Mouse (Mus musculus): Measurements from ENCODE around the gene Rasl11b.

The Rasl11b gene

DNA sequence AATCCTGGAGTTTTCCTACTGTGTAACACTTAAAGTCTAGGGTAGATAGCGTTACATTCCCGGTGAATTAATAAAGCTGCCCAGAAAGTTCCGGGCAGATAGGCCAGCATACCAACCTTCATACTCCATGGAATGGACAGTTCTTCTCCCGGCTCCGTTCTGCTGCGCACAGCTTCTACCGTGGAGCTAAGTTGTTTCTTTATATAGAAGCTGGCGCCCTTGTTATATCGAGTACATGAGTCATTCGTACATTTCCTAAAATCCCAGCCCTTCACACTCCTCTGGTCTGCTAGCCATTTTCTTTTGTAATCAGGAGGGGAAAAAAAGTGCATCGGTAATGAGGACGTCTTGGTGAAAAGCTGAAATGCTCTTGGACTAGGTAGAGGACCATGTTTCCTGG is 7.0 kb upstream of the Rasl11b start:
- DNase-seq (ENCODE audit: low spot score in 2 of 2): no peak

DNA sequence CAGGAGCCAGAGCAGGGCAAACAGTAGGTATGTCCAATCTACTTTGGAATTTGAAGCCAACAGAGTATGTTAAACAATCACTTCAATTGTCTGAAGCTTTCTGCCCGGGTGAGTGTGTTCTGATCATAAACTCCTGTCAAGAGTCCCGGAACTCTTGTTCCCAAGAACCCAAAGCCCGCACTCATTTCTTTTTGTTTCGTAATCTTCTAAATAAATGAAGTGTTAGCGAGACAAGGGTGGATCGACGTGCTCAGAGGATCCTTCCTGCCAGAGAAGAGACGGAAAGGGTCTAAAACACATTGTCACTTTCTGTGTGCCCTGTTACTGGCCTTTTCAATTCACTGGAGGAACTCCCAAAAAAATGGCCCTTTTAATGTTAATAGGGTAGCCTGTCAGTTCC is 6.2 kb upstream of the Rasl11b start:
- no peak for DNase-seq (ENCODE audit: low spot score in 2 of 2)

DNA sequence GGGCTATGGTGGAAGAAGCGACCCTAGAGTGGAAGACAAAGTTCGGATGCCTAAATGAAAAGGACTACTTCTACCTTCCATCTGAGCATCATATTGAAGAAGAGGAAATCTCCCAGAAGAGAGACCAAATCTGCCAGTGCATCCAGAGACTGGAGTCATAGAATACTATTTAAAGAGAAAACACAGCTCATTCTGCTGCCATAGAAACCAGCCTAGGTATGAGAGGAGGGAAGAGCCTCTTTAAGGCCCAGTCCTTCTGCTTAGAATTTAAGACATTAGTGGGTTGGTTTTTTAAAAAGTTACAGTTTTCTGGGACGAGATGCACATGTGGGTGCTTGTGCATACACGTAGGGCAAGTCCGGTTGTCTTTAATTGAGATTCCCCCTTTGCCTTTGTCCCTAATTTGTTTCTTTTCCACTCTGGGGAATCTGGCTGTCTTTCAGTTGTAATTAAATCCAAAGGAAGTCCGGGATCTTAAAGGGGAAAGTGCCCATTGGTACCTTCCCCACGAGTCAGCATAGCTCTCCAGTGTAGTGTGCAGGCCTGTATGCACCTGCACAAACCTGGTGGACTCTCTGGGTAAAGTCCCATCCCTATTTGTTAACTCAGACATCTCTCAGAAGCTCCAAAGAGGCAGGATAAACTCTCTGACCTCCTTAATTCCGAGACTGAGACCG is 5.5 kb upstream of the Rasl11b start:
- no peak for DNase-seq (ENCODE audit: low spot score in 2 of 2)

DNA sequence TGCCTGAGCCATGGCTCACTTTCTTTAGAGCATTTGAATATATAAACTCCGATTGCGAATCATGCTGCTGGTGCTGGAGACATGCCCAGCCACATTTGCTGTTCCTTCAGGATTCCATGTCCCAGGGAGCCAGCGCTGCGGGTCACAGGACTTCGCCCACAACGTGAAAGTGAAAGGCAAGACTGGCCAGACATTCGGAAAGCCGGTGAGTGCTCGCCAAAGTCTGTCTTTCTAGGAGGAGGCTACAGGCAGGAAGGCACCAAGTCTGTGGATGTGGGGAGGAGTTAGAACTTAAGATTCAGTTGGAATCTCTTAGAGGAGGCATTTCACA is 5.0 kb upstream of the Rasl11b start:
- no peak for DNase-seq (ENCODE audit: low spot score in 2 of 2)

DNA sequence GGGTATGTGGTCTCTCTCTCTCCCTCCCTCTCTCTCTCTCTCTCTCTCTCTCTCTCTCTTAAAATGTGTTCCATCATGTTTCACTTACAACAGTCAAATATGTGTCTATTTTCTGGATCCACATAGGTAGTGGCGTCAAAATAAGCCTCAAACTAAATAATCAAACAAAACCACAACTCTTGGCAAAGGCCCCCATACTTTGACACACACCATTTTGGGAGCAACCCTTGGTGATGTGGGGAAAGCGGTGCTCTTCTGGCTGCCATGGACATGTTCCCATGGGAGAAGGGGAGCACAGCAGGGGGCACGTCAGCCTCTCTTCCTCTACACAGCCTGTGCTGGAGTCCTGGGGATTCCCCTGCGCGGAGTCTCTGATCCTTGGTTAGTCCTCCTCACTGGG is 4.2 kb upstream of the Rasl11b start:
- no peak for DNase-seq (ENCODE audit: low spot score in 2 of 2)

DNA sequence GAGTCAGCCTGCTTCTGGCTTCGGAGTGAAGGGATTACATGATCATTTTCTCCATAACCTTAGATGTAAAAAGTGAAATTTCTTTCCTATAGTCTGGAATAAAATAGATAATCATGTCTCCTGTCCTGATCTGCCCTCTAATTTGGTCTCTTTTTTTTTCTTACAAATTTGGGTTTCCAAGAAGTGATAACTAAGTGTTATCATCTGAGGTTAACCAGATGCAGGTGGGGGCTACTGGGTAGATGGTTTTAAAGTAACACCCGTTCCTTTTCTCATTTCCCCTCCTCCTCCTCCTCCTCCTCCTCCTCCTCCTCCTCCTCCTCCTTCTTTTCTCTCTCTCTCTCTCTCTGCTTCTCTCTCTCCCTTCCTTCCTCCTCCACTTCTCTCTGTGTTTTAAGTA is 2.1 kb upstream of the Rasl11b start:
- DNase-seq (ENCODE audit: low spot score in 2 of 2): no peak

DNA sequence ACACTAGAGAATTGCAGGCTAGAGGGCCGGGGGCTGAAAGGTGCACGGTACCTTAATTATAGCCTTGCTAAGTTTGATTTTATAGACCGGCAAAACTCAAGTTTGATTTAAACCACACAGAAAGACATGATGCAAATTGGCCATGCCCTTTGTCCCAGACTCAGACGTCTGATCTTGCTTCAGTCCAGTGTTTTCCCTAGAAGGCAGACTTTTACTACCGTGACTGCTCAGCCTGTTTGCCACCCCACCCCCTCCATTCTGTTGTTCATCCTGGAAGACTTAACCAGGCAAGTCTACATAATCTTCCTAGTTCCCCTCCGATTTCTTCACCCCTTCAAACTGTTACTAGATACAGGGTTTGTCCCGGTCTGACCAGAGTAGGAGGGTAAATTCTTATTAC is 1.5 kb upstream of the Rasl11b start:
- DNase-seq (ENCODE audit: low spot score in 2 of 2): no peak

DNA sequence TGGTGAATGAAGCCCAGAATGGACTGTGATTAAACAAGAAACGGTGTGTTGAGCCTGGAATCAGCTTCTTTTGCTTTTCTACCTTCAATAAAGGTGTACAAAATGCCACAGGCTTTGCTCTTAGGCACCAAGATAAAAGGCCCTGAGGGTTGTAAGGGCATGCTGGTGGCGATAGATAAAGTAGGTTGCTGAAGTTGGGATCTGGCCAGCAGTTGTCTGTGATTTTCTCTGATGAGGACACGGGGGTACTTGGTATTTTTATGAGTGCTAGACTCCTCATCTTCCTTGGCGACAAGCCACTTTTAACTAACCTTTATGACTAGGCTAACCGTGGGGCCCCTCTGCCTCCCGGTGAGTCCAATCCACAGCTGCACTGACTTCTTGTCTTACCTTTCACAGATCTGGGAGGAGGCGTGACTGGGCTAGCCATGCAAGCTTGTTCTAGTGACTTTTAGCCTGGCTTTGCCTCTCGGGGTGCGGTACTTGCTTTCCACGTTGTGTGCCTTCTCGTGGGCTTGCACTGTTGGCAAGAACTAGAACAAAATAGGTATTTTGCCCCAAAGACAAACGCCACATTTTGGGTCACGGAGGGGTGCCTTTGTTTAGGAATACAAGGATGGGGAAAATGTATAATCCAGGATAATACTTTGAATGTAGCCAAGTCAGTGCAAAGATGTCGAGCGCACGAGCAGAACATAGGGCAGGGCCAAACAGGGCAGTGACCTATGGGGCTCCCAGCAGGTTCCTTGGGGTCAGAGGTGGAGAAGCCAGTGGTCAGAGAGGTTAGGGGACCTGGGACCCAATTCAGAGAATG is 852 bp upstream of the Rasl11b start:
- DNase-seq (ENCODE audit: low spot score in 2 of 2): no peak

DNA sequence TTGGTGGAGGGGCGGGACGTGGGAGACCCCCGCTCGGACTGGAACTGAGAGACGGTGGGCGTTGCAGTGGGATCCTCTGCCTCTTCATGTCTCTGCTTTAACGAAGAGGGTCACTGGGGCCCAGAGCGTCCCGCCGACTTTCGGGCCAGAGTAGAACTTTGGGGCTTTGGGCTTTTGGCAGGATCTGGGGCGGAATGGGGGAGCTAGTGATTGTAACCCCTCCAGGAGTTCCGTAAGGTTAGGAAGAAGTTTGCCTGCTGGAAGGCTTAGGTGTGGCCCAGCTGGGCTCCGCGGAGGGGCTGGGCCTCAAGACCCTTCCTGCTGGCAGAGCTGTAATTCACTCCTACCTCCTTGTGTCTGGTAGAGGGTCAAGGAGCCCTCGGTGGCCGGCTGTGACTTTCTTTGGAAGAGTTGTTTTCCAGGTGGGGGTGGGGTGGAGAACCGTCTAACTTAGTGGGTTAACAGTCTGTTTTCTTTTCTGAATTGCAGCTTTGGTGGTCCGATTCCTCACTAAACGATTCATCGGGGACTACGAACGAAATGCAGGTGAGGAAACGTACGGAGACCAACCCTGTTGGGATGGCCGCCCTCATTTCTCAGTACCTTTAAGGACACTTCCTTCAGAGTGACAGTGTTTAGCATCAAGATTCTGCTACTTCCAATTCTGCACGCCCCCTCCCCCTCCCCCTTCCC is 674 bp downstream of the Rasl11b start:
- DNase-seq (ENCODE audit: low spot score in 2 of 2): no peak

DNA sequence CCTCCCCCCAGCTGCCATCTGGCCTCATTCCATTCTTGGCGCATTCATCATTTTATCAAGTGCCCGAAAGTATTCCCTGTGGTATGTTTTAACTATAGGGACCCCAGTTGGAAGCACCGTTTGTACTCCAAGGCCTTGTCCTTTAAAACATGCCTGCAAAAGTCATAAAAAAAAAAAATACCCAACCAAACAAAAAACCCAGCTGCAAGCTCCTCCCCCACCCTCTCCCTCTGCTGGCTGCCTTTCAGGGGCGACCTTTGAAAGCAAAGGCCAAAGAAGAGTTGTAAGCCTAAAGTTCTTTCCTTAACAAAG is 1.2 kb downstream of the Rasl11b start:
- no peak for DNase-seq (ENCODE audit: low spot score in 2 of 2)

DNA sequence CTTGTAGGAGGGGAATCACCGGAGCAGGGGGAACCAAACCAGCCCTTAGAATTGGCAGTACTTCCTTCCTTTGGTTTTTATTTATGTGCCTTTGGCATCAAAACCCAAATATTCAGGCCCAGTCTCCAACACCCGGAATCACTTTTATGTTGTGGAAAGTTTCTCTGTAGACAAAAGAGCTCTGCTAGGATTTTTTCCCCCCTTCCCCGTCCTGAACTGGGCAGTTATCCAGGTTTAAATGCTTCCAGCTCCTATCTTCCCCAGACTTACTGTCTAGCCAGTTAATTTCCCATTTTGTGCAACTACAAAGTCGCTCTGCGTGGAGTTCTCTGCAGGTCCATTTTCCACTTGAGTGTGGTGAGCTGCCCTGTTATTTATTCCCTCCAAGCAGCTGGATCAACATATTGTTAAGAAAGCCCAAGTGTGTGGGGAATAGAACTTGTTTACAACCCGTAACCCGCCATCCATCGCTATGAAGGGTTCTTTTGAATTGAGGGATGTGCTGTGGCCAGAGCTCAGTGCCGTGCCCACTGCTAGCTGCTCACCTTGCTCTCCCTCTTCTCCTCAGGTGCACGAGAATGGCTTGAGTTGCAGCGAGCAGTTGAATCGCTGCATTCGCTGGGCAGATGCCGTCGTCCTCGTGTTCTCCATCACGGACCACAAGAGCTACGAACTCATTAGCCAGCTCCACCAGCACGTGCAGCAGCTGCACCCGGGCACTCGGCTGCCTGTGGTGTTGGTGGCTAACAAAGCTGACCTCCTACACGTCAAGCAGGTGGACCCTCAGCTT is 2.6 kb downstream of the Rasl11b start:
- no peak for DNase-seq (ENCODE audit: low spot score in 2 of 2)

DNA sequence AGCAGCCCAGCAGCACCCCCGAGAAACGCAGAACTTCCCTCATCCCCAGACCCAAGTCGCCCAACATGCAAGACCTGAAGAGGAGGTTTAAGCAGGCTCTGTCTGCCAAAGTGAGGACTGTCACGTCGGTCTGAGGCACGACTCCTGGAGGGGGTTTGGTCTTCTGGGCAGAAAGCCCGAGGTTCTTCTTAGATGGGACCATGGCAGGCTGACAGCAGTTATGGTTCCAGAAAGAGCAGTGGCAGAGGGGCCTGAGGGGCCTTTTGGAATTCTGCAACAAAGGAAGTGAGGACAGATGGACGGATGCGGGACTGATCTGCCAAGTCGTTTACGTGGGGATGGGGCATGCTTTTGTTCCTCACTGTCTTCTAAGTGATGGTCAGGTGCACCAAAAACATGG is 3.4 kb downstream of the Rasl11b start:
- no peak for DNase-seq (ENCODE audit: low spot score in 2 of 2)

DNA sequence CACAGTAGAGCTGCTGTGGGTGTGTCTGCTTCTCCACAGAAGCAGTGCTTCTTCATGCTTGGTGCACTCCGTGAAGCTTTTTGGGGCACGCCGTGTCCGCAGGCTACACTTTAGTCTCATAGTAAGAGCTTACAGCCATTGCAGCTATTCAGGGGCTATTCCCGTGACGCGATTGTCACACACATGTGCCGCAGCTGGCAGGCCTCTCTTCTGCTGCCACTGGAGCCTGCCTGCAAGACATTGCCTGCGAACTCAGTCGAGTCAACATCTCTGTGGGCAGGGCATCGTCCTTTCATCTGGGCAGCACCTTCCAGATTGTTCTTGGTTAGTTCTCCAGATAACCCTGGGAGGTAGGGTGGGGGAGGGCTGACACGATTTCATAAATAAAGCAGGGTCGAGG is 4.7 kb downstream of the Rasl11b start:
- no peak for DNase-seq (ENCODE audit: low spot score in 2 of 2)

DNA sequence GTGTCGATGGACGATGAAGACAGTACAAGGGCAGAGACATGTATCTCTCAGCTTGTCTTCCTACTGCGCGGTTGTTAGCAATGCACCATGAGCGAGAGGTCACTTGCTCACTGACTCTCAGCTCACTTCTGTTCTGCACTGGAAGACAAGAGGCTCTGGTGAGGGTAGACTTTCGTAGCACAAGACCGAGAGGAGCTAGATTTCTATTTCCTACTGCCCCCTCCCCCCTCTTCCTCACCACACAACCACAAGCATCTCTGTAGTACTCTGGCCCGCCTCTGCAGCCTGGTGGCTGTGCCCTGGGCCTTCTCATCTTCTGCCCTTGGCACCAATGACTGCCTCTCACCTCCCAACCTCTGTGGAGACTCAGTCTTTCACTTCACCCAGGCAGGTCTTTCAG is 5.4 kb downstream of the Rasl11b start:
- DNase-seq (ENCODE audit: low spot score in 2 of 2): no peak

DNA sequence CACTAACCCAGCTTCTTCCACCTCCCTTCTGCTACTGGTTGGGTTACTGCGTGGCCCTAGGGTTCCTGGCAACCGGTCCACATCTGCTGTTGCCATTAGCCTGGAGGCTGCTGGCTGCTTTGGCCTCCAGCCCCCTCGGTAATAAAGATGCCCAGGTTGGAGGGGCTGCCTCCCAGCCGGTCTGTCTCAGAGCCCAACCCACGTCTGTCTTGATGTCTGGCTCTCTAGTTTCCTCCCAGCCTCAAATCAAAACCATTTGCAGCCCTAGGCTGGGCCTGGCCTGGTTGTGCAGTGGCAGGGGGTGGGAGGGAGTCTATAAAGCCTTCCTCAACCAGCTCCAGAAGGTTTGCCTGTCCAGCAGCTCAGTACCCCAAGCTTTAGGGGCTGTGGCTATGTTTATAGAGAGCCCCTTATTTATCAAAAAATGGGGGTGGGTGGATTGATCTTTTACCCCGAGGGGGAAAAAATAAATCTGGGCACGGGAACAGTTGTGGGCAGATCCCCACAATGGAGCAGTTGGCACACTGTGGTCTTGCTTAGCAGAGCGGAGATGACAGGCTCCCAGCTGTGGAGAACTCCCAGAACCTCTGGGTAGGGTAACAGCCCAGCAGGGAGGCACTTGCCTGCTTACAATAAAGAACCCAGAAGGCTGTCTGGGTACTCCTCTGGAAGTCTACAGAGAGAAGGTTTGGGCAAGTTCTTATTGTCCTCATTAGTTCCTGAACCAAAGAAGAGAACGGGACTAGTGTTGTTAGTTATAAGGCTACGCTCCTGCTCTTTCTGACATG is 6.7 kb downstream of the Rasl11b start:
- DNase-seq (ENCODE audit: low spot score in 2 of 2): no peak

DNA sequence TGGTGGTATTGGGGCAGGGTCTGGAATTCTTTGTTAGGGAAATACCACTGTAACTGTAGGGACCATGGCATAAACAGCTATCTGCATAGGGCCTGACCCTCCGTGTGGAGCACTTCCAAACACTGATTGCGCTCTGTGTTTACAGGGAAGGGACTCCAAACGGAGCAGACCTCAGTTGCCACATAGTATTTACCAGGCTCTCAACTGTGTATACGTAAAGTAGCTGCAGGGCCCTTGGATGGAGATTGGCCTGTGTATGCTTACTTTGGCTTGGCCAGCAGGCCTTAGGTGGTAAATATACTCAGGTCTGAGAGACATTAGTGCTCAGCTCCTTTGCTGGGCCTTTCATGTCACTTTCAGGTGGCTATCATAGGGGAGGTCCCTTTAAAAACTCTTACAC is 7.4 kb downstream of the Rasl11b start:
- no peak for DNase-seq (ENCODE audit: low spot score in 2 of 2)

DNA sequence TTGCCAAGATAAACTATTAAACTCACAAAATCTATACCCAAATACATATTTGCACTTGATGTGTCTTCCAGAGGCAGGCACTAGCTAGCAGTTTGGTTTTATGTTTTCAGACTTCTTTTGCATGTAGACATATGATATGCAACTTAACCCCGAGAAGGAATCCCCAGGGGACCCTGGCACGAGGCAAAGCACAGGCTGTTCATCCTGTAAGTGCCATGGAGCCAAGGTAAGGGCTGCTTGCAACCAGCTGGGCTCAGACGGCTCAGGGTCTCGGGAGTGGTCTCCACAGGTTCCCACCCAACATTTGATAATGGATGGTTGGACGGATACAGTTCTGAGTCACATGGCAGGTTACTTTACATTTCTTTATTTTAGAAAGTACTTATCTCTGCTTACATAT is 9.4 kb downstream of the Rasl11b start:
- no peak for DNase-seq (ENCODE audit: low spot score in 2 of 2)

DNA sequence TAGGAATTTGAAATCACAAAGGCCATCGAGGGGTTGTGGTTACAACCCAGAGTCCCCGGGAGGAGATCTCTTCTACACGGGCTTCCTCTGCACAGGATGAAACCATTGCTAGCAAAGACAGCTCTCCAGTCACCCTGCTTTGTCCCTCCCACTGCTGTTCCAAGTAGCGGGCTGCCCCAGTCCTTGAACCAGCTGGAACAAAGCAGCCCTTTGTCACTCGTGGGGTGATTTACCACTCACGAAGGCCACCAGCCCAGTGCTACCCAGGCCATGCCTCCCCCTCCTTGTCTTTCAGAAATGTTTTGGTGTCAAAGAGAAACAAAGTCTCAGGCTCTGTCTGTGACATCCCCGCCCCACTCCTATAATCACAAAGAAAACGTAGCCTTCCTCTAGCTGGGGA is 10.4 kb downstream of the Rasl11b start:
- DNase-seq (ENCODE audit: low spot score in 2 of 2): no peak

DNA sequence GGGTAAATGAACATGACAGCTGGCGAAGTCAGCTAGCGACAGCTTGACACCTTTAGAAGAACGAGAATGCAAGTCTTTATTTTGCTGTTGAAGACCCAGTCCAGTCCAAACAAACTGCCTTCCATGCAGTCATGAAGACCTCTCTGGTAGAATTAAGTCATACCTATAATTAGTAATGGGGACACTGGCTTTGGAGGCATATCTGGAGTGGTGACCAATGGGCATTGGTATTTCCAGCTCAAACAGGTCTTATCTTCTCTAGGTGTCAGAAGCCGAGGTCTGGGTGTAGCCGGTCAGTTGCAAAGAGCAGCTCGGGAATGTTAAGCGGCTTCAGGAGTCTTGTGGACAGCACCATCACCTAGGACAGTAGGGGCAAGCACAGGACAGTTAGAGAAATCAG is 11.0 kb downstream of the Rasl11b start:
- DNase-seq (ENCODE audit: low spot score in 2 of 2): no peak

DNA sequence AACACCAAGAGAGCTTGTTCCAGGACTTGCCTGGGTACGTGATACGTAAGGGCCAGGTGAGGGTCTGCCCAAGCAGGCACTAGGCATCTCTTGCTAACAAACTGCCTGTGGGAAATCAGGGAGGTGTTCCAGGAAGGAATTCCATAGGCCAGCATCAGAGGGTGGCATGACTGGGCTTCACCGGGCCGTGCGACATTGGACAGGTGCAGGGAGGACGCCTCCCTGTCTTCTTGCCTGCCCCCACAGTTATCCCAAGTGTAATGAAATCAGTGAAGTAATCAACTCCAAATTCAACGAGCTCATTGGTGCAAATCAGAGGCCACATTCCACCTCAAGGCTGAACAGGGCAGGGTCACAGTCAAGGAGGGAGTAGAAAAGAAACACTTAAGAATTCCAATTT is 11.6 kb downstream of the Rasl11b start:
- DNase-seq (ENCODE audit: low spot score in 2 of 2): no peak

DNA sequence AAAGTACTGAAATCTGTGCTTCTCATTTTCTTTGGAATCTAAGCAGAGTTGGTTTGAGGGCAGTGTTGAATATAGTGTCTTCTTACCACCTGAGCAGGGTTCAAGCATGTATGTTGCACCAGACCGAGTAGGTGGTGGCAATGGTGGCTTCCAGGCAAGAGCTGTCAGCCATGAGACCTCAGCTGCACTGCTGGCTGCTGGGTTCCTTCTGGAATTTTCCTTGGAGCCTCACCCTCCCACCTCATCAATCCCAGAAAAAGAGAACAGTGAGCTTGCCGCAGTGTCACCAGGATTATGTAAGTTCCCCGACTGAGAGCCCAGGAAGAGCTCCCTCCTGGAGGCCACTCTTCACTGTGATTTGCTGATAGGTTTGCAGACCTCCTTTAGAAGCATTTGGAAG is 12.1 kb downstream of the Rasl11b start:
- DNase-seq (ENCODE audit: low spot score in 2 of 2): no peak

DNA sequence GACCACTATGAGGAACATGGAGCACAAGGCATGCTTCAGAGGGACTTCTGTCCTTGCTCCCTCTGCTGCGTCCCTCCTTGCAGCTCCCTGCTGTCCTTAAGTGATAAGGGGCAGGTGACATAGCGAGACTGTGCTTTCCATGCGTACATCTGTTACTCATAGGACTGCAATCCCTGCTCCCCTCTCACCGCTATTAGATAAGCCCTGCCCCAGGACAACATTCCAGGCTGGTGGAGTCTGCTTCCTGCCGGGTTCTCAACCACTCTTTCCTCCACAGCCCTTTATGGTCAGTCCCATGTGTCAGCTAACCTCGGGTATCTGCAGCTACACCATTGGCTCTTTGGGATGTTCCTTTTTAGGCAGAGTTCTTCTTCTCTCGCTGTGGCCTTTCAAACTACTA is 13.4 kb downstream of the Rasl11b start:
- no peak for DNase-seq (ENCODE audit: low spot score in 2 of 2)

Measured in spleen, postnatal 4 days (tissue).